Mouse (Mus musculus): ENCODE measurements at regions not wholly inside any gene's neighbourhood (a gene's known extent, or its start where the extent isn't known, plus 50 kb on each side); places are given as distances from the start of the nearest gene placed in this dataset.

GRCm38 (mm10) chr5:118477131-118478119 lies 83.1 kb upstream of the Med13l start:
- Histone ChIP-seq H3K27ac (ENCODE audit: low read depth) (peak overlapping the region; percentile 57; the same call in 1 of the 2 replicates), H3K27me3 (ENCODE audit: control insufficient read depth, insufficient read depth, low read length) (no peaks in the 10 kb centered on the region), H3K4me3 (ENCODE audit: low read depth, low read length) (peak overlapping the region; percentile 26; the same call in 1 of the 2 replicates), H3K4me1 (ENCODE audit: control insufficient read depth, insufficient read depth) (peaks cover 20% of the 10 kb centered on the region), H3K4me2 (ENCODE audit: low read depth, low read length) (peak overlapping the region; percentile 65), H3K9ac (replicated peaks; ENCODE audit: low read depth, low read length) (peak overlapping the region; percentile 36; the same call in 1 of the 2 replicates), H3K9me3 (replicated peaks; ENCODE audit: control insufficient read depth, low read length) (no peaks in the 10 kb centered on the region), H3K36me3 (replicated peaks; ENCODE audit: control insufficient read depth, insufficient read depth, low read length) (no peaks in the 10 kb centered on the region)
- ATAC-seq (ENCODE audit: insufficient read depth, low read depth) (no peak; the same call in 1 of the 2 replicates), DNase-seq (ENCODE audit: low spot score) (no peak)
- TF ChIP-seq EP300 (IDR thresholded peaks at IDR 0.05; ENCODE audit: low read depth) = no peak
- TF ChIP-seq CTCF (IDR thresholded peaks at IDR 0.05; ENCODE audit: low read depth) = no peak
- WGBS = 44% methylated on average over 19 of the region's 19 CpGs

GRCm38 (mm10) chr5:118478120-118478768 lies 82.2 kb upstream of the Med13l start:
- ATAC-seq (ENCODE audit: insufficient read depth, low read depth) (peak; percentile 79), DNase-seq (ENCODE audit: low spot score) (peak; percentile 91)
- Histone ChIP-seq H3K4me1 (ENCODE audit: control insufficient read depth, insufficient read depth) (peaks cover 20% of the 10 kb centered on the region), H3K4me2 (ENCODE audit: low read depth, low read length) (peak overlapping the region; percentile 65), H3K9ac (replicated peaks; ENCODE audit: low read depth, low read length) (peak overlapping the region; percentile 36; the same call in 1 of the 2 replicates), H3K27ac (ENCODE audit: low read depth) (peak overlapping the region; percentile 57; the same call in 1 of the 2 replicates), H3K4me3 (ENCODE audit: low read depth, low read length) (peak overlapping the region; percentile 26; the same call in 1 of the 2 replicates), H3K36me3 (replicated peaks; ENCODE audit: control insufficient read depth, insufficient read depth, low read length) (no peaks in the 10 kb centered on the region), H3K27me3 (ENCODE audit: control insufficient read depth, insufficient read depth, low read length) (no peaks in the 10 kb centered on the region), H3K9me3 (replicated peaks; ENCODE audit: control insufficient read depth, low read length) (no peaks in the 10 kb centered on the region)
- 7% methylated on average over 15 of the region's 15 CpGs for WGBS
- TF ChIP-seq CTCF (IDR thresholded peaks at IDR 0.05; ENCODE audit: low read depth) (no peak), EP300 (IDR thresholded peaks at IDR 0.05; ENCODE audit: low read depth) (peak; percentile 44; the same call in 1 of the 2 replicates)

GRCm38 (mm10) chr5:118480000-118480399 lies 80.5 kb upstream of the Med13l start:
- ATAC-seq (ENCODE audit: insufficient read depth, low read depth) = no peak

GRCm38 (mm10) chr5:118480965-118481793 lies 79.3 kb upstream of the Med13l start:
- Histone ChIP-seq H3K4me2 (ENCODE audit: low read depth, low read length) (no peak overlapping the region), H3K36me3 (replicated peaks; ENCODE audit: control insufficient read depth, insufficient read depth, low read length) (no peaks in the 10 kb centered on the region), H3K27me3 (ENCODE audit: control insufficient read depth, insufficient read depth, low read length) (no peaks in the 10 kb centered on the region), H3K9ac (replicated peaks; ENCODE audit: low read depth, low read length) (no peak overlapping the region), H3K4me1 (ENCODE audit: control insufficient read depth, insufficient read depth) (peaks cover 21% of the 10 kb centered on the region), H3K9me3 (replicated peaks; ENCODE audit: control insufficient read depth, low read length) (no peaks in the 10 kb centered on the region), H3K27ac (ENCODE audit: low read depth) (no peak overlapping the region), H3K4me3 (ENCODE audit: low read depth, low read length) (no peak overlapping the region)
- DNase-seq (ENCODE audit: low spot score) (no peak), ATAC-seq (ENCODE audit: insufficient read depth, low read depth) (no peak)
- 69% methylated on average over 8 of the region's 10 CpGs for WGBS
- no peak for TF ChIP-seq EP300 (IDR thresholded peaks at IDR 0.05; ENCODE audit: low read depth)
- TF ChIP-seq CTCF (IDR thresholded peaks at IDR 0.05; ENCODE audit: low read depth) = no peak

More at GRCm38 (mm10) chr5:118480000-118480399, 80.5 kb upstream of the Med13l start:
- H3K9ac ChIP-seq (replicated peaks; ENCODE audit: low read depth, low read length) = no peak overlapping the region
- peaks cover 20% of the 10 kb centered on the region for H3K4me1 ChIP-seq (ENCODE audit: control insufficient read depth, insufficient read depth)
- H3K27ac ChIP-seq (ENCODE audit: low read depth) = no peak overlapping the region
- no peak overlapping the region for H3K4me2 ChIP-seq (ENCODE audit: low read depth, low read length)
- H3K36me3 ChIP-seq (replicated peaks; ENCODE audit: control insufficient read depth, insufficient read depth, low read length) = no peaks in the 10 kb centered on the region
- H3K9me3 ChIP-seq (replicated peaks; ENCODE audit: control insufficient read depth, low read length) = no peaks in the 10 kb centered on the region
- 34% methylated on average over 5 of the region's 5 CpGs for WGBS
- TF ChIP-seq EP300 (IDR thresholded peaks at IDR 0.05; ENCODE audit: low read depth) (no peak), CTCF (IDR thresholded peaks at IDR 0.05; ENCODE audit: low read depth) (no peak)
- no peaks in the 10 kb centered on the region for H3K27me3 ChIP-seq (ENCODE audit: control insufficient read depth, insufficient read depth, low read length)
- no peak for DNase-seq (ENCODE audit: low spot score)
- H3K4me3 ChIP-seq (ENCODE audit: low read depth, low read length) = no peak overlapping the region

GRCm38 (mm10) chr5:118481794-118482049 lies 78.8 kb upstream of the Med13l start:
- Histone ChIP-seq H3K4me2 (ENCODE audit: low read depth, low read length) (no peak overlapping the region), H3K4me3 (ENCODE audit: low read depth, low read length) (no peak overlapping the region), H3K36me3 (replicated peaks; ENCODE audit: control insufficient read depth, insufficient read depth, low read length) (no peaks in the 10 kb centered on the region), H3K9ac (replicated peaks; ENCODE audit: low read depth, low read length) (no peak overlapping the region), H3K4me1 (ENCODE audit: control insufficient read depth, insufficient read depth) (peaks cover 19% of the 10 kb centered on the region), H3K27me3 (ENCODE audit: control insufficient read depth, insufficient read depth, low read length) (no peaks in the 10 kb centered on the region), H3K27ac (ENCODE audit: low read depth) (no peak overlapping the region), H3K9me3 (replicated peaks; ENCODE audit: control insufficient read depth, low read length) (no peaks in the 10 kb centered on the region)
- DNase-seq (ENCODE audit: low spot score) (no peak), ATAC-seq (ENCODE audit: insufficient read depth, low read depth) (no peak)
- TF ChIP-seq CTCF (IDR thresholded peaks at IDR 0.05; ENCODE audit: low read depth) = no peak
- TF ChIP-seq EP300 (IDR thresholded peaks at IDR 0.05; ENCODE audit: low read depth) = no peak
